16 mouse cellular contexts compared by ENCODE assay signal in genomic region chr15:78451201-78451600, GRCm38 (mm10). TPM values are rescaled to one million over a fixed set of nuclear protein-coding genes. Genes with fewer than 3 reads are reported as not detected.
"Had no signal": no experiment of that assay in that cellular context is flagged by ENCODE, and none has a peak within 500 bp of the region (broad histone marks: within the 10 kb centered on the region; RNA-seq: fewer than 3 reads in every experiment).

No protein-coding gene starts in this region.

- H3K9me3 ChIP-seq: limb, embryonic 10.5 days; liver, embryonic 15.5 days; midbrain, embryonic 15.5 days had no signal

- ATAC-seq: lung, postnatal 0 days; midbrain, embryonic 15.5 days had no signal

- DNase-seq: kidney, postnatal 10 days; kidney, postnatal 4 days; lung, adult 2 months; lung, postnatal 4 days; right cerebral cortex, adult 18-20 months; thymus, postnatal 14 days had no signal

- H3K27me3 ChIP-seq: liver, embryonic 15.5 days; midbrain, embryonic 15.5 days had no signal

- H3K4me2 ChIP-seq: liver, embryonic 11.5 days; liver, embryonic 15.5 days; midbrain, embryonic 15.5 days had no signal

- H3K27ac ChIP-seq: layer of hippocampus, adult 2 months; limb, embryonic 10.5 days; midbrain, embryonic 15.5 days; stomach, postnatal 0 days had no signal

- H3K9ac ChIP-seq: liver, embryonic 15.5 days; midbrain, embryonic 15.5 days had no signal

- H3K36me3 ChIP-seq: limb, embryonic 10.5 days; midbrain, embryonic 15.5 days had no signal

- H3K4me3 ChIP-seq: layer of hippocampus, adult 2 months; limb, embryonic 10.5 days; liver, embryonic 15.5 days; midbrain, embryonic 15.5 days had no signal

RNA-seq across cellular contexts. Expression of gene Tmprss6, which starts 17.2 kb away (rescaled TPM):
- total RNA-seq: layer of hippocampus, postnatal 10 days; left cerebral cortex, postnatal 10 days; megakaryocyte-erythroid progenitor cell, adult 5-6 weeks had no signal

RNA-seq across cellular contexts. Expression of gene Kctd17, which starts 22.8 kb away (rescaled TPM):
- total RNA-seq: megakaryocyte-erythroid progenitor cell, adult 5-6 weeks had no signal

RNA-seq across cellular contexts. Expression of gene Il2rb, which starts 43.9 kb away (rescaled TPM):
- polyA plus RNA-seq: limb, embryonic 10.5 days had no signal
